Mouse (Mus musculus) testis, postnatal 14 days (tissue): ENCODE measurements at regions not wholly inside any gene's neighbourhood (a gene's known extent, or its start where the extent isn't known, plus 50 kb on each side); places are given as distances from the start of the nearest gene placed in this dataset.

ENCODE experiments used
- DNase-seq: peaks from one replicate; pipeline ENCODE4 v3.0.0; 2021; ENCODE audit warnings: low spot score

DNA sequence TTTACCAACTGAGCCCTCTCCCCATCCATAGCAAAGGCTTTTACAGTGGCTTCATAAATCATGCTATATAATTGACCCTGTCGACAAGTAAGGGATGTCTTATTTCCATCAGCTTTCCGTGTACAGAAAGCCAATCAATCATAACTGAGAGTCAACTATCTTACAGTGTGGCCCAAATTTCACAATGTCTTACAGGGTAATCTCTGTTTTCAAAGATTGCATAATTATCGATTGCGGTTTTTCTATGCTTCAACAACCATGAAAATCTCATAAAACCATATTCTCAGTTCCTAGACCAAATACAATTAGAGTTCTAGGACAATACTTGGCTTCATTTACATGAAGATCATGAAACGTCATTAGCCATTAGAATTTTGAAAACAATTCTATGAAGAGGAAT lies 56.1 kb upstream of the Samsn1 start:
- DNase-seq: no peak

DNA sequence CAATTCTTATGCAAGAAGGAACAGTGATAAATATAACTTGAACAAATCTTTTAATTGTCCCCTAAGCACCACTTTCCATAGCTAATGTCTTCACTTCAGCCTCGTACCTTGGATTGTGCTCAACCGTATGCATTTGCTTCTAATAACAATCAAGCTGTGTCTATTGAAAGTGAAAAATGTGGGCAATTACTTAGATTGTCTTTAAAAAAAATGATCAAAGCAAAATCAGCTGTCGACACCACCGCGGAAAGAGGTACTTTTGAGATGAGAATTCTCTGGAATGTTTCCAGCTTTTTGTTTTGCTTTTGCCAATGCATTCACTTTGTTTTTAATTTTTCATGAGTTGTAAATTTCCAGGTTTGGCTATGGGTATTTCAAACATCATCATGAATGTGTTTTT lies 54.1 kb upstream of the Samsn1 start:
- no peak for DNase-seq
